Mouse (Mus musculus) c-Kit-negative CD71-positive TER-119-positive erythroid progenitor cells, embryonic 14.5 days (primary cell): ENCODE results near the gene Hist1h2be.

Experiments used
- DNase-seq: peaks from one replicate; pipeline ENCODE4 v3.0.0-alpha.2; 2013; ENCODE audit warnings: low read depth, low spot score

Gene Hist1h2be

DNA sequence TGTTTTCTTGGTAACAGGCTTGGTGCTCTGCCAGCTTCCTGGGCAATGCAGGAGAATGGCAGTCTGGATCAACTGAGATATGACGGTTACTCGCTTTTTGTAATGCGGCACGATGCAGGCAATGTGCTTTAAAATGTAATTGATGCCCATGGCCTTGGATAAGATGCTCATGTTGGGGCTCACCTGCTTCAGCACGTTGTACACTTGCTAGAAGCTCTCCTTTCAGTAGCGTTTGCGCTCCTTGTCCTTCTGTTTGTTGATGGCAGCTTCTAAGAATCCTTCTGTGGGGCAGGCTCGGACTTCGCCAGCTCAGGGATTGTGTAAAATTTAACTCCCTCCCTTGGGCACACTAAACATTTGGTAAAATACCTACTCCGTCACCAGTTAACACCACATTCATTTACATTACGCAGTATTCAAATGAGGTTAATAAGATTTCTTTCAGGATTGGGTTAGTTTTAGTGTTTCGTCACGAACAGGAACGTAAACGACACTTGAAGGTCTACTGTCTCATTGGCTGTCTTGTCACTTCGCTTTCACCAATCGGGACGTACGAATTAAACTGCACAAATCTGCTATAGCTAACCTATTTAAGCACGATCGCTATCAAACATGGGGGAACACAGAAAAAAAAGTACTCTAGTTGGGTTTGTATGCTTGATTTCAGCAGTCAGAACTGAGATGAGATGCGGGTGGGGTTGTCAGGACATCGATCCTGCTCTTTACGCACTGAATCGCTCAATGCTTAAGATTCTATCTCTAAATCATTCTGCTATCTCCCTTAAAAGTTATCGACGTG is at the start of gene Hist1h2be:
TSS of gene Hist1h2be (minus strand) at position 392 of the 799 bp plus-strand sequence.
- peak; percentile 87 for DNase-seq

DNA sequence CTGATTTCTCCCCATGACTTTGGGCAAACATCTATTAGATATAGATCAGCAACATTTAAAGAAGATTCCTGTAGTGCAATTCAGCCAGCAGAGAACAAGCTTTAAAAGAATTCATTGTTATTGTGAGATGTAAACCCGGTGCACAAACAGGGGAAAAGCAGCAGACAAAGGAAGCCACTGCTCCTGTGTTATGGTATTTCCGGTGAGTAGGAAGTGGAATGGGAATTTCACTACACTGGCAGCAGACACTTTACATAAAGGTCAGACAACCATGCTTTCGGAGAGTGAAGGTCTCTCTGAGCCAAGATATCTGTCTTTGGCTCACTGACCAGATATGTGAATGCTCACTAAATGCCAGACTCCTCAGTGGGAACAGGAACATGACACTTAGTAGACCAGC is 41.6 kb upstream of the Hist1h2be start:
- DNase-seq = no peak

DNA sequence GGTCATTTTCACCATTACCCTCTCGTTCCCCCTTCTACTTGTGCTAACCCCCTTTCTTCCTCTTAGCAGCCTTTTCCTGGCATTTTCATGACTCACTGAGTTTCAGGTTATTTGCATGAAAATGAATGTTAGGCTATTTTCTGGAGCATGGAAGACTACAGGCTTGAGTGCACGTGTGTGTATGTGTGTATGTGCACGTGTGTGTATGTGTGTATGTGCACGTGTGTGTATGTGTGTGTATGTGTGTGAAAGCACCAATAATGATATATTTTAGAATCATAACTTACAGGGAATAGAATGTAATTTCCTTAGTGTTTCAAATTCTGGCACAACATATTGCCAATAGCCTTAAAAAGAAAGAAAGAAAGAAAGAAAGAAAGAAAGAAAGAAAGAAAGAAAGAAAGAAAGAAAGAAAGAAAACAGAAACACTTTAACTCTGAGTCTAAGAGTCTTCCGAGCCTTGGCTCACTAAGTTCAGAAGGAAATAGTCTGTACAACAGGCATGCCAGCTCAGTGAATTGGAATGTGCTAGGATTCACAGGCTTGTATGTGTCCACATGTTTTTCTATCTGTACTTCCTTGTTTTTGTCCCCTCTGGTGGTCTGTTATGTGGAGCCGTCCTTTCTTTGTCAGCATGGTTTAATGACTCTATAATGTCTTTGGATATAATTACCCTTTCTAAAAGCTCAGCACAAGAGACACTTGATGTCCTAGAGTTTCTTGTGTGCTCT is 38.9 kb upstream of the Hist1h2be start:
- no peak for DNase-seq

DNA sequence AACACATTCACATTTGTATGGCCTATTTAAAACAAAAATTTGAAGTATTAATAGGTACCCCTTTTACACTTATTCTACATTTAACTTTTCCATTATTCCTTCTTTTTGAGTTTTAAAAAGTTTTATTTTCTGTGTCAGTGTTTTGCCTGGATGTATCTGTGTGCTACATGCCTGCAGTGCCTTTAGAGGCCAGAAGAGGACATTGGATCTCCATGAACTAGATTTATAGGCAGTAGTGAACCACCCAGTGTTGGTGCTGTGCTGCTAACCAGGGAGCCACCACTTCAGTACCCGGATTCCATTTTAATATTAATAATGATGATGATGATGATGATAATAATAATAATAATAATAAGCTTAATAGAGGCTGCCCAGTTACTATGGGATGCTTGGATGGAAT is 9.7 kb upstream of the Hist1h2be start:
- DNase-seq = no peak

DNA sequence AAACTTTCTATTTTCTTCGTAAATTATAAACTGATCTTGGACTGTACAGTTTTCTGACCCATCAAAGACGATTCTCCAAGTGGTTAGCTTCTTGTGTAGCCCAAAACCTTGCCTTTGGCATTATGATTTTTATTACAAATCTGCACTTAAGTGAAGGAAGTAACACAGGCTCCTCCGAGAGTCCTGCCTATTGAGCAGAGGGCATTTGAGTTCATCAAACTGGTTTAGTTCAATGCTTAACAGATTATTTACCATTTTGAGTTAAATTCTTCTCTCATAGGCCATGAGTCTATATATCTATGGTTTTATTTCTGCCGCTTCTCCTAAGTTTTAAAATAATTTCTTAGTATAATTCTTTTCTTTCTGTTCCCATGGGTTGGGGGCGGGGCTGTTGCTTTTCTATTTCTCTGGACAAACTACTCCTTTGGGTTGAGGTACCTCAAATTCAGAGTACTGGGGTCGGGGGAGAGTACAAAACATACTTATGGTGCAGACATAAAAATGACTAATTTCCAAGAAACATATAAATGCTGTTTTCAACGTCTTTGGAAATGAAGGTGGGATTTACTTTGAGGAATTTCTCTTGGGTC is 2.0 kb upstream of the Hist1h2be start:
- peak; percentile 52 for DNase-seq

DNA sequence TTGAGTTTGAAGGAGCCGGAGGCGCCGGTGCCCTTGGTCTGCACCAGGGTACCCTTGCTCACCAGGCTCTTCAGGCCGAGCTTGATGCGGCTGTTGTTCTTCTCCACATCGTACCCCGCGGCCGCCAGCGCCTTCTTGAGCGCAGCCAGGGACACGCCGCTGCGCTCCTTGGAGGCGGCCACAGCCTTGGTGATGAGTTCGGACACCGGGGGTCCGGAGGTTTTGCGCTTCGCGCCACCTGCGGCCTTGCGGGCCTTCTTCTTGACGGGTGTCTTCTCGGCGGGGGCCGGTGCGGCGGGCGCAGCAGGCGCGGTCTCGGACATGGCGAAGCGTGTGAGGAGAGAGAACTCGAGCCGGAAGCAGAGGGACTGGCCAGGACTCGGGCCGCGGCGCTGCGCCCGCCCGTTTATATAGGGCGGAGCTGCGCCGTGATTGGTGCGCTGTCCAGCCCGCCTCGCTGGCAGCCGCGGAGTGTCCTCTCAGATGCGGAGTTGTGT is 1.3 kb upstream of the Hist1h2be start, which contains the start of gene Hist1h1e:
TSS of gene Hist1h1e (minus strand) at position 384 of the 497 bp plus-strand sequence.
- peak; percentile 90 for DNase-seq

DNA sequence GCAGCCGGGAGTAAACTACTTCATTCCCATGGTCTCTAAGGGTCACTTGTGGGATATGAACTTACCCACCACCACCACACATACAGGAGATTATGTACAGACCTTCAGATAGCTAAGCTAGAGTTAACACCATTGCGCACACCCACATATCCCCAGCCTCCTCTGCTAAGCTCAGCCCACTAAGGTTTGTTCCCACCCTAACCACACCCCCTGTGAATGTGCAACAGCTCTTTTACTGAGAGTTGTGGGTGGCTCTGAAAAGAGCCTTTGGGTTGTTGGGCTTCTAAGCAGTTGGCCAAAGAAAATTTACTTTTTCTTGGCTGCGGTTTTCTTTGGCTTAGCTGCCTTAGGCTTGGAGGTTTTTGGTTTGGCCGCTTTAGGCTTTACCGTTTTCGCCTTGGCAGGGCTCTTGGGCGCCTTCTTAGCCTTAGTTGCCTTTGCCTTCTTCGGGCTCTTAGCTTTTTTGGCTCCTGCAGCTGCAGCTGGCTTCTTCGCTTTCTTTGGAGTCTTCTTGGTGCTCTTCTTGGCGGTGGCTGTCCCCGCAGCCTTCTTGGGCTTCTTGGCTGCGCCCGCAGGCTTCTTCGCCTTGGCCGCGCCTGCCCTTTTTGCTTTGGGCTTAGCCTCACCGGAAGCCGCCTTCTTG is 729 bp upstream of the Hist1h2be start:
- peak; percentile 86 for DNase-seq

DNA sequence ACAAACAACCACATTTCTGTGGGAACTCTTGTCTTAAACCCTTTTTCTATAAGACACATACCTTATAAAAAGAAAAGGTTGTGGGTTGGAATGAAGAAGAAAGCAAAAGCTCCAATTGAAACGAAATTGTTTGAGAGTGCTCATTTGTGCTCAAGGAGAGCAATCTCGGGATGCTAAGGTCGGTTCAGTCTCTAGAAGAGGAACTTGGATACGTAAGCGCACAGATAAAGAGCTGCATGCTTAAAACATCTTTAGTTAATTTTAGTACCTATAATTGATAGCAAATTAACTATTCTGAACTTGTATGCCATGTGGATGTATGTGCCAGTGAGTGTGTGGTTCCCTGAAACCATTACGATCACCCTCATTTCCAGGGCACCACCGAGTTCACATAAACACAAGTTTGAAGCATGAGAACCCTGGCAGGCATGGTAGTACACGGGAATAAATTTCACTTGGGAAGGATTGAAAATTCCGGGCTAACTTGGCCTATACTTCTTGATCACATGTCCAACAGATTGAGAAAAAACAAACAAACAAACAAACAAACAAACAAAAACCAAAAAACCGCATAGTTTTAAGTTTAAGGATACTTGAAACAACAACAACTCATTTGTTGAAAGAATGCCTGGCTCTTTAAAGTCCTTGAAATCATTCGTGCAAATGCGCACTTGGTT is 730 bp downstream of the Hist1h2be start:
- DNase-seq = peak; percentile 28

DNA sequence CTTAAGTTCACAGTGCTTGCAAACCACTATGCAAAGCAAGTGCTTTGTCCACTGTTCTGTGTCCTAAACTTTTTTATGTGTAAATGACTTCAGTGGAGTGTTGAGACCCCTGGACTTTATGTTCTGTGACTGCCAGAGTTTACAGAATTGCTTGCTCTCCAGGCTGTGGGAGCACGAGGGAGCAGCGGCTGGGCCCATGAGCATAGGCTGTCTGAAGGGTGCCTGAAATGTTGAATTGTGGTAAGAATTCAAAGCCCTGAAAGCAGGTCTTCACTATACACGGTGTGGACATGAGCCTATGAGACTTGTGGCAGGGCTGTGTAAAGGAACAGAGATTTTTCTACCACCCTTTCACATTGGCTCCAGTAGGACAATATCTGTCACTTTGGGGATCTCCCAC is 9.3 kb downstream of the Hist1h2be start:
- no peak for DNase-seq

DNA sequence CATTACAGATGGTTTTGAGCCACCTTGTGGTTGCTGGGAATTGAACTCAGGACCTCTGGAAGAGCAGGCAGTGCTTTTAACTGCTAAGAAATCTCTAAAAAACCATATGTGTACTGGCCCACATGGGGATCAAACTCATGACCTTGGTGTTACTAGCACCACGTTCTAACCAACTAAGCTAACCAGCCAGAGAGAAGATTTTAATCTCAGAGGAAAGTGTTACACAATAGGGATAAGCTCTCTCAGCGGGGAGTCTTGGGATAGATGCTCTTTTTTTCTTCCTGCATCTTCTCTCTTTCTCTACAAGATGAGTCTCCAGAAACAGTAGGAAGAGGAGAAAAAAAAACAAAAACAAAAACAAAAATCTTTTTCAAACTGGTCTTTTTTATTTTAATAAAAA is 10.5 kb downstream of the Hist1h2be start:
- DNase-seq = no peak

DNA sequence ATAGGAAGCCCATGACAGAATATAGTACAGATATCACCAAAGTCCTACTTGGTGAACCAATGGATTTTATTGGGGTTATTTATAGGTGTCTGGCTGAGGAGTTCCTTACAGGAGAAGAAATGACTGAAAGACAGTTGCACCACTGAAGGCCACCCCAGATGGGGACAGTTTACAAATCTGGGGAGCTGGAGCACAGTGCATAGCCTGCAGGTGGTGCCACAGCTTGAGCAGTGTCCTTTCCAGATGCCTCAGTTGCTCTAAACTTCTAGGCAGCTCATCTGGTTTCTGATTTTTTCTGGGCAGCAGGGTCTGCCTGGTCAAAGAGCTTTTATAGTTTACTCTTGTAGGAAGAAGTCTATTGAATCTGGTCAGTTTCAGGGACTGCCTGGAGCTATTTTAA is 11.1 kb downstream of the Hist1h2be start:
- no peak for DNase-seq

DNA sequence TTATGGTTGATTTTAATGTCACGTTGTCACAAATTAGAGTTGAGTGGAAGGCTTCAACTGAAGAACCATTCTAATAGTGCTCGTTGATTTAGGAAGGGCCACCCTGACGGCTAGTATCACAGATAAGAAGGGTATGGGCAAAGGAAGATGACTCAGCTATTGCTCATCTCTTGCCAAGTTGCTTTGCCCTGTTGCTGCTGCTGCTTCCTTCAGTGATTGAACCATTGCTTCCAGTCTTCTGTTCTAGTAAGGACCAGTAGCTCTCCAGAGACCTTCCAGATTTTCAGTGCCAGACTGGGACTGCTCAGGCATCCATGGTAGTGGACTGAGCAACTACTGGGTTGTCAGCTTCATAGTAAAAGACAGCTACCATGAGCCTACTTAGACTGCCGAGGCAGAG is 11.7 kb downstream of the Hist1h2be start:
- DNase-seq = peak; percentile 62

DNA sequence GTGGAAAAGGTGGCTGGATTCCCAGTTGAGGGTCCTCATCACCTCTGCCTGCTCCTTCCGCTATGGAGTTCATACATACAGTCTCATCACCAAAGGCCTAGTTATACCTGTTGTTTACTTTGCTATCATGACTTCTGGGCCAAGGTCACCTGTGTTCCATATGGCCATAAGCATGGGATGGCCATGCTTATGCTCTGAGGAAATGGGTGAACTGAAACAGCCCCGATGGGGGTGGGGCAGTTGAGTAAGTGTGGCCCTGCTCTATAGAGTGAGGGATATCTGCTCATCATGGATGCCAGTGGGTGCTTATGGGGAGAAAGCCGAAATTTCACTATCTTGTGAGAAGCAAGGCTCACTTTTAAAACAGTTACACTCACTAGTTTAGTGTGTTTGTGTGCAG is 15.9 kb downstream of the Hist1h2be start:
- no peak for DNase-seq

DNA sequence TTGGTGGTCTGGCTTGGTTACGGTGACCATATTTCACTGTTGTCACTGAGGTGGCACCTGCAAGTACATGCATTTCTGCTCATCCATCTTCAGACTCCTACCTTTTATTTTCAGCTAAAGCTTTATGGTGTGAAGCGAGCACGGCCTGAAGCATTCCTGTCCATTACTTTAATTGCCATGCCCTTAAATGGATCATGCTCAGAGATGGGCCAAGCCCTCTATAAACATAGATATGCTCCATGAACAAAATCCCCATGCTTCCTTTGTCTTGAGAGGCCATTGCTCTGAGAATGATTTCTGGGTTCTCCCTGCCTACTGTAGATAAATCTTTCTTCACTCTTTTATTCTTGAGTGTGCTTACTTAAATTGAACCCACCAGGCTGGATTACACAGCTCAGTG is 16.5 kb downstream of the Hist1h2be start:
- no peak for DNase-seq

DNA sequence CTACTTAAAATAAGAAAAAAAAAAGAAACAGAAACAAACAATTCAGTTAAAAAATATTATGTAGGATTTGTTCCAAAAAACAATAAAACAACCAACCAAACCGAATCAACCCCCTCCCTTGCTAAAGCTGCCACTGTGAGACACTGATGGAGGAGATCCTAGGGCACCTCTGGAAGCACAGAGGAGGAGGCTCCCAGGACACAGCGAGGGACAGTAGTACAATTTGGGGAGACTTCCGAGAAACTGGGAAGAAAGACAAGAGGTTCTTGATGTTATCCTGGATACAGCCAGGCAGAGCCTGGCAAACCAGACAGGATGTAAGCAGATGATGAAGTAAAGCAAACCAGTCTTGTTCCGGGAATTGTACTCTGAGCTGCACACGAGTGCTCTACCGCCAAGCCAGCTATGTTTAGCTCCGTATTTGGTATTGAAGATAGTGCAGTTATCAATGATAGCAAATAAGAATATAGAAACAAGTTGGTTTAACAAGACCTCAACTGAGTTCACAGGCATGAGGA is 17.7 kb downstream of the Hist1h2be start:
- DNase-seq = no peak

DNA sequence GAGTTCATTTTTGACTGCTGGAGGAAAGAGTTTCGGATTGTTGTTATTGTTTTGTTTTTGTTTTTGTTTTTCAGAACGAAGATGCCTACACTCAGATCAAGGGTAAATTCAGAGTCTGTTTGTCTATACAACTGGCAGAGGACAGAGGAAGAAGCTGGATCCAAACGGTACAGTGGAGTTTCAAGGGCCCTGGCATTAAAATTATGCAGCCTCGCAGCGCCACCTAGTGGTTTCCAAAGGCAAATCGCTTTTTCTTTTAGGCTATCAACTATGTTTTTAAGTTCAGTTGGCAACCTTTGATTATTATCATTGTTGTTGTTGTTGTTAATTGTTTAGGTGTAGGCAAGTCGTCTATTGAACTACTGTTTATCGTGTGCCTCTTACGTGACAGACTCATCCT is 23.0 kb downstream of the Hist1h2be start:
- DNase-seq = peak; percentile 90

DNA sequence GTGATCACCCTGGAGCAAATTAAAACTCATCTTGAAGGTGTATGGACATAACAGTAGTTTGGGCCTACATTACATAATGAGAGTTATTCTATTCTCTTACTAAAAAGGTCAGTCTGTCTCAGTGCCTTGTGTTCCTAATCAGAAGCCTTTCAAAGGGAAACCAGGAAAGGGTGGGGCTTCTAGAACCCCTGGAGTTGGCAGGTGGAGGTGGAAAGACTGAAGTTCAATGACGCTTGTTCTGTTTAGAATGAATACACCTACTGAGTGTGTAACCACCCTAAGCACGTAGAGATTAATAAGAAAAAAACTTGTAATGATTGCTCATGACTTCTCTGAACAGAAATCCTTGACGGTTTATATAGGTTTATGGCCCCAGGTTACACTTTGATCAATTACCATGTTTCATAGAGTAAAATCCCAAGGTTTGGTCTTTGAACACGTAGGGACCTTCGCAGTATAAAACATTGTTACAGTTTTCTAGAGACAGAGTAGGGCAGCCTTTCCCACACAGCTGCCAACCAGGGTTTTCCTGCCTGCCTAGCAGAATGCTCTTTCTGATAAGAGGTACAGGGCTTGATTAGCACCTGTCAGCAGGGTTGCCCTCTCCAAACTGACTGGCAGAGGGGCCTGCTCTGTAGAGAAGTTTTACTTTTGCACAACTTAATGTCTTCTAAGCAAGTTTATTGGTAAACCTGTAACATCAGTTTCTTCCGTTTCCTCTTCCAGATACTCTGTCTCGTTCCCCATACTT is 25.1 kb downstream of the Hist1h2be start:
- peak; percentile 65 for DNase-seq

DNA sequence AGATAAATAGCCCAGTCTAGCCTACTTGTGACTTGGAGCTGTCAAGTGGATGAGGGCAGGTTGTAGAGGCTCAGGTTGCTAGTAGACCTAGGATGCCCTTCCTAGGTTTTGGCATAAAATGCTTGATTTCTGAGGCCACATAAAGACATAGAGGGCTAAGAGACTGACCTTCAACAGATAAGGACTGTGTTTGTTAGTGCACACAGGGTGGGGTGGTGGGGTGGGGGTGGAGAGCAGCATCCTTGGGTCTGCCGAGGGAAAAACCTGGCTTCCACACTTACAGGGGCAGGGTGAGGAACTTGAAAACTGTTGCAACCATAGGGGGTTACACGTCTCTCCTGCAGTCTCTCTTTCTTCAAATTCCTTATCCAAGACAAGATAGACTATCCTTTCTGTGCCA is 25.7 kb downstream of the Hist1h2be start:
- DNase-seq = no peak

DNA sequence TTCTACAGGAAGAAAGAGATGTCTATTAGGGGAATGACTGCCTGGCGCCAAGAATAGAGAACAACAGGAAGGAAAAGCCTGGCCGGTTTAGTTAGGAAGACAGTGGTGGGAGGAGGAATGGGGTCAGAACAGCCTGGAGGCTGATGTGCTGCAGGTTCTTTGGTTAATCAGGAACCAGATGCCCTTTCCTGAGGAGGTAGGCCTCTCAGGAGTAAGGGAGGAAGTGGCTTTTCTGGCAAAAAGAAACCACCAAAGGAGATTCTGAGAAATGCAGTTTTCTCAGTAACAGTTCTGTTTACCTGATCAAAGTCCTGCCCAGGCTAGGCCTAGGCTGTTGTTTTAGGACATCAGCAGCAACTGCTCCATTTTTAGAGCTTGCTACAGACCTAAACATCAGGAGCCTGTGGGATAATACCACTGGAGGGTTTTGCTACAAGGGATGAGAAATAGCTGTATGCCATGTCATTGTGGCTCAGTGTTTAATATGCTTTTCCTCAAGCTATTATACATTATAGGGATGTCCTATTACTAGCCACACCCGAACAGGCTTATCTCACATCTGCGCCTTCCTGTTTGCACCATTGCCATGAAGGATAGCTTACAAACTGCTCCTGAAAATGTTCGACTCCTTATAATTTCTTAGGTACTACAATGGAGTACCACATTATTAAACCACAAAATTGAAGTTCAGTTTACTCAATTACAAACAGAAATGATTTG is 27.7 kb downstream of the Hist1h2be start:
- no peak for DNase-seq

DNA sequence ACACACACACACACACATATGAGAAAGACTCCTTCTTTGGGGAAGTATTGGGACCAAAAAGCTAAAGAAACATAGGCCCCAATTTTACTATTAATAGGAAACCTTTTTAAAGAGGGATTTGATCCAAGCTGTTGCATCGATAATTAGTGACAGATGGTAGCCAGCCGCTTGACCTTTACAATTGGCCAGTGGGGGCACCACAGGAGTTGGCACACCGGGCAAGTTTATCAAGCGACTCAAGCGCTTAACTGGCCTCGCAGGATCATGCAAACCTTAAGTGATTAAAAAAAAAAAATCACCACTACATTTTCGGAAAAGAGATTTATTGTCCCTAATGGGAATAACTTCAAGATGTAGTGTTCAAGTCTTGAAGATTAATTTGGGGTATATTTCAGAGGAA is 28.3 kb downstream of the Hist1h2be start:
- DNase-seq = no peak
